Mouse (Mus musculus): ENCODE data around the gene Ddost.

DNA sequence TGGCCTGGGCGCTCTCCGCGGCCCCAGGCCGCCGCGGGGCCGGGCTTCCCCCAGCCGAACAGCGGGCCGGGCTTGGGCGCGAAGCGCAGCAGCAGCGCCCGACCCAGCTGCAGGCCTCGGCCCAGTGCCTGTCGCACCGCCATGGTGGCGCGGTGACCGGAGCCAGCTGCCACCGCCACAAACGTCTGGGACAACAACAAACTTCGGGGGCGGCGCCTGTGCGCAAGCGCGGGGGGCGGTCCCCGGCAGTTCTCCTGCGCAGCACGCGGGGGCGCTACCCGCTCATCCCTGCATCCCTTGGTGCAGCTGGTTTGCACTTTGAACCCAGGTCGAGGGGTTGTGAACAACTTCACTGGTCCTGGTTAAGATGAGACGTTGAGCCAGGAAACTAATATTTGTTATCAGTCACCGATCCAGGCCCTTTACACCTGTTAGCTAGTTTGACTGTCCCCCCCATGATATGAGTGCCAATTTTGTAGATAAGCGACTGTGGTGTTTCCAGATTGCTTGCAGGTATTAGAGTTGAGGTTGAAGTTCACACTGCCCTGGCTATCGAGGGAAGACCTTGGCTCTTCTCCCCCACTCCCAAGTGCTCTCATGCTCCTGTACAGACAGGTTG, 21.7 kb downstream of the Ddost start, which contains the start of gene Pink1:
- TF ChIP-seq HCFC1 (IDR thresholded peaks at IDR 0.05; ENCODE audit: borderline replicate concordance, insufficient read depth, low read length) (no peak), ZNF384 (IDR thresholded peaks at IDR 0.05; ENCODE audit: low read depth, low read length) (no peak)
